Mouse (Mus musculus) thymus, postnatal 10 days (tissue): ENCODE measurements at regions not wholly inside any gene's neighbourhood (a gene's known extent, or its start where the extent isn't known, plus 50 kb on each side); places are given as distances from the start of the nearest gene placed in this dataset.

Experiments
- DNase-seq, 2 experiments: peaks; one replicate each; pipeline ENCODE4 v3.0.0; 2021; ENCODE audit warnings: low spot score in 2 of 2

DNA sequence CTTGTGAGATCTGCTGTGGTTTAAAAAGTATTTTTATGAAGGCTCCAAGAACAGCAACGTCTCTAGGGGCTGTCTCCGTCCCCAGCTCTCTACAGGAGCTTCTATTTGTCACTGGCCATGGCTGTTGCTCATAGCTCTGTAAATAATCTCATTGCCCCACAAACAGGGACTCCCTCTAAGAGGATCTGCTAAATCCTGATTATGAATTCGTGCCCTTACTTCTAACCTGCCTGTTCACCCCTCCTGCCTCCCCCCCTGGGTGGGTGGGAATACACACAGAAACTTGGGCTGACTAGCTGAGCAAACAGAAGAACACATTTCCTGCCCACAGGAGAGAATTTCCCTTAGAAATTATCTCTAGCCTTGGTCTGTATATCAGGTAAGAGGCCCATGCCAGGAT lies 155.9 kb upstream of the Ncam1 start:
- no peak for DNase-seq

DNA sequence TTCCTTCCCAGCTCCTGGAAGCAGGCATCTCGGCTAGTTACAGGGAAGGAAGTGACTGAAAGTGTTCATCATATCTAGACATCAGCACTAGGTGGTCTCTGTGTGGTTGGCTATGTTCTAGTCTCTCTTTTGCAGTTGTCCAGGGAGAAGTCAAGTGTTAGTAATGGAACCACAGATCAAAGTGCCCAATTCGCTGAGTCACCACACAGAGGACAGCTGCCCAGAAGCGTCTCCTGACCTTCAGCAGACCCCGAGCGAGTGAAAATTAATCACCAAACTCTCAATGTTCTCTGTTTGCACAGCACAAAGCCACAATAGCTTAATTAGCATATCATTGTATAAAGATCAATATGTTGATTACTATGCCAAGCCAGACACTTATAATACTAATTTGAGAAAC lies 151.6 kb upstream of the Ncam1 start:
- no peak for DNase-seq

DNA sequence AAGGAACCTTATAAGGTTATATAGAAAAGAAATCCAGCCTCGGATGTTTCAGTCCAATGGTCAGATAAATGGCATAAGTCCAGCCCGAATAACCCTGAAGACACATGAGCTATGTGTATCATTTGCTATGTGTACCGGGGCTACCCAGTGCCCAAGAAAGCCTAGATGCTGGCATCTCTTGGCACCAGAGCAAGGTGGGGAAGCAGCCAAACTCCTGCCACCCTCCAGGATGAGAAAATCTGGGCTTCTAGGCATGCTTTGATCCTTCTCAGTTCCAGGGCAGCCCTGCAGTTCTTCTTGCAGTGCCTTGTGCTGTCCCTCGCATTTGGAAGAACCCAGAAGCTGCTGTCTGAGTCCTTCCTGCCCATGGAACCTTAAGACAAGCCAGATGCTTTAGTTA lies 149.8 kb upstream of the Ncam1 start:
- DNase-seq, result no peak

DNA sequence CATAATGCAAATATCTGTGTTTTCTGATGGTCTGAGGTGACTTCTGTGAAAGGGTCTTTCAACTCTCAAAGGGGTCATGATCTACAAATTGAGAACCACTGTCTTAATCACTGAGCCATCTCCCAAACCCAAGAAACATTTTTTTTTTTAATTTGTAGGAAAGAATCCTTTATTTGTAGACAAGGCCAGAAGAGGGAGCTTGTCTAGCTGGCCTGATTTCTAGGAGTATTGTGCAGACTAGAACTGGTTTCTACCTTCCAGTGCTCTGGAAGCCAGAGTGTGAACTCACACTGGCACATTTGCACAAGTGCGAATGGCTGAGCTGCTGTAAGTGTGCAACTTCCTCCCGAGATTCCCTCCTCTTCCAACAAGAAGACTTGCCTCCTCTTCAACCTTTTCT lies 148.1 kb upstream of the Ncam1 start:
- no peak for DNase-seq

DNA sequence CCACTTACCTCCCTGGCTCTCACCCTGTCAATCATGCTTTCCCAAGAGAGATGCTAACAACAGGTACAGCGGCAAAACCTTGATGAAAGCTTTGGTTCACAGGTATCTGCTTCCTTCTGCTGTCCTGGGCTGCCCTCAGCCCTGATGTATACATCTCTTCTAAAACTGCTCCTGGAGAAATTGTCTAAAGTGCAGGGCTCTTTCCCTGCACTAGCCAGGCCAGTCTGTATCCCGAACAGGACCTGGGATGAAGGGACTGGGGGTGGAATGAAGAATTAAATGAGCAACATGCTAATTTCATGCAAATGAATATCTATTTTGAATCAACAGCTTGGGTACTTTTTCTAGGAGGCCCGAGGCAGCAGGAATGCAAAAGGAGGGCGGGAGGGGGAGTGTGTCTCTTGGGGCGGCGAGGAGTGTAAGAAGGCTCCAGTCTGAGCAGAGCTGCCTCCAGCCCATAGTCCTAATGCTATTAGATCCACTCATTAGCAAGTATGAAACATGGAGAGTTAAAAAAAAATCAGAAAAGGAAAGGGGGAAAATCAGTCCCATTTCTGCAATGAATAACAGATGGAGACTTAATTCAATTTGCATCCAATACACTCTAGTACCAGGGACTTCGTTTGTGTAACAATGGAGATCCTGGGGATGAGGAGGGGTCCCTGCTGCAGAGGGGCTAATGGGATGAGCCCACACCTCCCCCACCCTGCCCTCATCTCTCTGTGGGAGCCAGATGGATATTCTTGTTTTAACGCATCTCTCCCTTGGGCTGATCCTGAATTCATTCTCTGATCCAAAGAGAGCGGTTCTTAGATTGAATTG lies 137.0 kb upstream of the Ncam1 start:
- DNase-seq, result no peak

DNA sequence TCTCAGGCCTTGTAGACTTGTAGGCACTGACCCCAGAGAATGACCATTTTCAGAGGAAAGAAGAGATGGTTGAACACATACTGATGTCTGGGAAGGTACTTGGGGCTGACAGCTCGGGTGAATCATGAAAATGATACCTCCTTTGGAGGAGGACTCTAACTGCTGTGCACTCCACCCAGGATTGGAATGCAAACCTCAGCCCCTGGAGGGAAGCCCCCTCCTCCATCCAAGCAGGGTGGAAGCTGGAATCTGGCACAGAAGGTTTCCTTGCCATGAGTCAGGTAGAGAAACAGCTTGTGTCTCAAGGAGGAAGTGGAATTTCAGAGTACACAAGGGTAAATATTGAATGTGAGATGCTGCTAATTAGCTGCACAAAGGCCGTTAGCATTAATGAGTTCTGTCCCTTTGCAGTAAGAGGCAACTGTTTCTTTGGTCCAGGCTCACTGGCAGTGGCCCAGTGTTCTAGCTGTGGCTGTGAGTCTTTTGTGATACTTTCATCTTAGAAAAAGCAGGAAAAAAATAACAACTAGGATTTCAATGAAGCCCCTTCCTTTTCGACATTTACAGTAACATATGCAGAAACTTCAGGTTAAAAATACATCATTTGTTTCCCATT lies 129.4 kb upstream of the Ncam1 start:
- DNase-seq, result no peak

DNA sequence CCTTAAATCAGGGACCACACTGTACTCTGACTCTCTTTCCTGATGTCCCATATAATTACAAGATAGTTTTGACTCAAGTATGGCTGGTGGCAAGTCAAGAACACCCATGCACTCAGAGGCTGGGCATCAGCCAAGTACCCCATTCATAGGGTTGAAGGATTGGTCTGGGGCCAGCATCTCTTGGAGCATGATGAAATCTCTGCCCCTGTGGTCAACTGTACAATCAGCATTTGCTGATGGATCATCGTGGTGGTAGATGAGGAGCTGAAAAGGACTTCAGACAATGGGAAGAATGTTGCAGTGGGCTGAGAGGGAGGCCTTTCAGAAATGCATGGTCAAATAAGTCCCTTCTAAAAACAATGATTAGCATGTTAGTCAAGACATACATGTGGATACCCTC lies 128.6 kb upstream of the Ncam1 start:
- no peak for DNase-seq

DNA sequence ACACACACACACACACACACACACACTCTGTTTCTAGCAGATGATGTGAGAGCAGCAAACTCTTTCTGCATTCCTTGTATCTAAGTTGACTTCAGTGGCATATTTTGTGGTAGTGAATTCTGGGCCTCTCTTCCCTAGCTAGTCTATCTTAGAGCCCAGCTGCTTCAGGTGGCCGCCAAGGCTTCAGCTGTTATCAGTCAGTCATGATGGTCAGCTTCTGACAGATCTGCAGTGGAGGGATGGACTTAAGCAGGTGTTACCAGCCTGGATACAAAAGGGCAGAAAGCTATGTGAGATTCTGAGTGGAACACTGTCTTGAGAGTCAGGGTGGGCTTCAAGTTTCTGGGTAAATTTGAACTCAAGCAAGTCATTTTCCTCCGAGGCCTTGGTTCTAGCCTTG lies 127.1 kb upstream of the Ncam1 start:
- DNase-seq, result no peak

DNA sequence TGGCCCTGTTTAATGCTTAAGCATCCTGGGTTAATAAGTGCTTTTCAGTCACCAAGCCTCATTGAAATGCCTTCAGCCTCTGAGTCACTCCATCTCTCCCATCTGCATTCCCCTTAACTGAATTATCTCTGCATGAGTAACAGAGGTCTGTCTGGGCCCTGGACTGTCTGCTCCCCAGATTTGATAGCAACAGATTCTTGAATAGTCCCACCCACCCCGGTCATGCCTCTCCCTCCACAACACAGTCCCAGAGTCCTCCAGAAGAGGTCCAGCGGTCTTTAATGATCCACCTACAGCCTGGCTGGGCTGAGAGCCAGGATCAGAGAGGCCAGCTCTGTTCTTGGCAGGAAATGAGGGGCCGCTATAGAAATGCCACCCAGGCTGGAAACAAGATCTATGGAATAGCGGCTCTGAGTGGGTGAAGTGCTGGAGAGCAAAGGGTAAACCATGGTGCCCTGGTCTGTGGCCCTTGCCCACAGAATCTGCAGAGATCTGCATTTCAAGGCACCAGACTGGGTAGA lies 125.3 kb upstream of the Ncam1 start:
- DNase-seq, result no peak

DNA sequence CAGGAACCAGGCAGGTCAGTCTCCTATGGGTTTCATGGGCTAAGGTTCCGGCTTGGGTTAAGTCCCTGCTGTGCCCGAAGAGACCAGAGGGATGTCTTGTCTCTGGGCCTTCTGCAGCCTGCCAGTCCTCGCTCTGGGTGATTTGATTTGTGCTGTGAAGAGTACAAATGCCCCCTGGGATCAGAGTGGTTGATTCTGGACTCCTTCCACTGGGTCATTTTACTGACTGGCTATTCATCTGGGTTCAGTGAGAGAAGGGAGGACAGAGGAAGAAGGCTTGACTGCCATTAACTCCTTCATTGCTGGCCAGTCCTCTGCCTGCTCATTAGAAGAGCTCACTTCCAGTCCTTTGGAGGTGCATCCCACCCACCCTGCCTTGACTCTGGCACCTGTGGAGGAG lies 124.0 kb upstream of the Ncam1 start:
- no peak for DNase-seq

DNA sequence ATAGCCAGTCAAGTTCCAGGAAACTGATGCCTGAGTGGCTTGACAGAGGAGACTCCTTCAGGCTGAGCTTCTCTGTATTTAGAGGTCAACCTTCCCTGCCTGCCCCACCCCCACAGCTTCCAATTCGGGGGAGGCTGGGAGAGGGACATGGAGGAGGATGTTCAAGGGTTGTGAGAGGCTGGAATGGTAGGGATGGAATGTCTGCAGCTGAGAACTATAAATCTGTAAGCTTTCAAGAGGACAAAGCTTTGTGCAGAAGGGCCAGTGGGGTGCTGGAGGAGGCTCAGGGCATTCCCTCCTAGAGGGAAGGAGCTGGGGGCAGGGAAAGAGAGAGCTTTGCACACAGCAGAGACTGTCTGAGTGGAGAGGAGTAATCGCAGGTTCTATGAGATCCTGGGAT lies 123.4 kb upstream of the Ncam1 start:
- no peak for DNase-seq

DNA sequence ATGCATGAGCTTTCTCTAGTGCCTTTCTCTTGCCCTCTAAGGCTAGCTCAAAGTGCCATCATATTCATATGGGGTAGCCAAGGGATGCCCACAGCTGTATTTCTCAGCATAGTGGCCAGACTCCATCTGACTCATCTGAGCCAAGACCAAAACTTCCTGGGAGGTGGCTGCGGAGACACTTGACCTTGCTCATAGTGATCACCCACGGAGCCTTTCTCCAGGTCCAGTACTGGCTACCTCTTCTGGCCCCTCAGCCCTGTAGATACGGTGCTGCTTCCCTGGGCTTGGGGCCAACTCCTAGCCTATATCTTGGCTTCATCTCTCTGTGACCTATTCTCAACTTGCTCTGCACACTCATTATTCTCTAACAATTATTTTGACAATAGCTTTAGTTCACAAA lies 122.6 kb upstream of the Ncam1 start:
- no peak for DNase-seq

DNA sequence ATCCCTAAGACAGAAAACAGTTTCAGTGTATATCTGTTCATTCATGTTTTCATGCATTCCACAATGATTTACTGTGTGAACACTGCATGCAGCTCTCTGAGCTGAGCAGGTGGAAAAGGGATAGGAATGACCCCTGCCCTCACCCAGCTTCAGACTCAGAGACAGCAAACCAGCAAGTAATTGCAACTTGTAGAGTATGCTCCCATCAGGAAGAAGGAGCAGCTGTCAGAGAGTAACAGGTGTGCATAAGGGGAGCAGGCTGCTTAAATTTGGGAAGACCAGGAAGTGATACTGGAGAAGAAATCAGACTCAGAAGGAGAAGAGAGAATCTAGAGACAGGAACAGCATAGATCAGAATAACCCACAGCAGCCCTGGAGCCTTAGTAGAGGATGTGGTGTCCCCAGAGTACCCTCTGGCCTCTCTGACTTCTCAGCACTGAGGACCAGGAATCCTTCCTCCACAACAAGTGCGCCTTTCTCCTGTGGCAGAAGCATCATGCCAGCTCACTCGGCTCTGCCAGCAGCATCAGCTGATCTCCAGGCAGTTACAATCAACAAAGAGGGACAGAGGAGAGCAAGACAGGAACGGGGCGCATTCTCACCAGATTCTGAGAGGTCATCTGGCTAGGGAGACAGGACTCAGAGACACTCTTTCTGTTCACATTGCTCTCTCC lies 116.5 kb upstream of the Ncam1 start:
- no peak for DNase-seq

DNA sequence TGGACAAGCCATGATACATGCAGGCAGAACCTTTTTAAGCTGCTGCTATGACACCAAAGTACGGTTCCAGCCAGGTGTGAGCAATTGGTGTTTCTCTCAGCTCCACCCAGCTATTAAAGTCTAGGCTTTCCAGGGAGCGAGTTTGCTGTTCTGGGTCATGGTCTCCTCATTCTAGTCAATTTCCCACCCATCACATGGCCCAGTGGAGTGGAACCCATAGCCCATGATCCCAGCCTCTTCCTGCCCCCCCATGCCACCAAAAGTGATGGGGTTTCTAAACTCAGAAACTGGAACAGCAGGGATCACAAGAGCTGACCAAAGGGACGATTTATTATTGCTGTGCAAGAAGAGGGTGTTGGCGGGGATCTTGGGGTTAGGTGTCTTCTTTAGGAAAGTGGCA lies 115.0 kb upstream of the Ncam1 start:
- DNase-seq, result no peak

DNA sequence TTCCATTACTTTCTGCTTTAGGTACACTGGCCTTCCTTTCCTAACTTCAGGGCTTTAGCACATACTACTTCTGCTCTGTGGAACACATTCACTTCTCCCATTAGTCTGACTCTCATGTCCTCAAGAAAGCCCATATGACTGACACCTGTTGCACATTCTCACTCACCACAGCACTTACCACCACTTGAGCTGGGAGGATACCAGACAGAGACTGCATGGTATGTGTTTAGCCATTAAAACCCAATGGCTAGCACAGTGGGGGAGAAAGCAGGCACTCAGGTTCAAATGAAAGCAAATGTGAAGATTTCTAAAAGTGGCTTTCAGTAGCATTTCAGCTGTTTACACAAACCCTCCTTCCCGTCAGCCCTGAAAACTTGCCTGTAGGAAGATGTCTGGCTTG lies 113.6 kb upstream of the Ncam1 start:
- no peak for DNase-seq

DNA sequence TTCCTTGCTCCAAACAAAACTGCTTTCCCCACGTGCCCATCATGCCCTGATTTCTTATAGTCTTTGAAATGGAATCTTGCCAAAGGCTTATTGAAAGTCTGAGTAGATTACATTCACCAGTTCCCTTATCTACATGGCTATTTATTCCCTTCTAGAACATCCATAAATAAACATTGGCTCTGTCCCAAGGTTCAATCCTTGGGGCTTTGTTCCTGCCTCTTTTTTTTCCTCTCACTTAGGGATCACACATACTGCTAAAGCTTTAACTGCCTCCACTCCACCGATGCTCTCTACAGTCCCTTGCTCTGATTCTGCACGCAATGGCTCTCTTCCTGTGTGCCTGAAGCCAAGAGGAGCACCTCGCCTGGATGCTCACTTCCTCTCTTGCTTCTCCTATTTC lies 107.6 kb upstream of the Ncam1 start:
- DNase-seq, result no peak

DNA sequence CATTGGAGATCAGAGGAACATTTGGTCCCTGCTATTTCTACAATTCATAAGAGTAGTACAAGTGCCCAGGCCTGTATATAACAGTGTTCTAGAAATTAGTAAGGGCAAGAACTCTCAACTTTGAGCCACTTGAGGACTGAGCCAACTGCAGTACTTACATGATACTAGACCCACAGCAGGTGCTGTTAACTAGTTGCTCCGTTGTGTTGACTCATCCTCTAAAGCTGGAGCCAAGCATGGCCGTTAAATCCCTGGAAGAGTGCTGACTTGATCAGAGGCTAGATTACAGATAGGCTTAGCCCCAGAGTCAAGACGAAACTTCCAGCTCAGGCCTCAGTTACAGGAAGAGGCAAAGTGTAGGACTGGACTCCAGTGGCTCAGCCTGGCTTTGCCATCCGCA lies 107.0 kb upstream of the Ncam1 start:
- no peak for DNase-seq

DNA sequence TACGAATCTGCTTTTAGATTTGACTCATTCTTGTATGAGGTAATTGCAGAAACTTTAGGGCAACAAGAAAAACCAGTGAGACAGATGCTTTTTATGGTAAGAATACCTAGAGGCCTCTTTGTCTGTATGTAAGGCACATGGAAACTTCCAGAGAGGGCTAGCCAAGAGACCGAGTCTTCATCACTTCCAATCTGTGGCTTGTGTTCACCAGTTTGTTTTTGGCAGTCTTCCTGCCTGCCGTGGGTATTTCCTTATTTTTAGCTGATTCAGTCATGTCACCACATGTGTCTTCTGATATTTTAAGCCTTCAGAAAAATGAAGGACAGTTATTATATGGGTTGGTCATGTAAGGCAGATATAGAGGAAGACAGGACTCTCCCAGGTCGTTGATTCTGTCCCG lies 100.2 kb upstream of the Ncam1 start:
- no peak for DNase-seq

DNA sequence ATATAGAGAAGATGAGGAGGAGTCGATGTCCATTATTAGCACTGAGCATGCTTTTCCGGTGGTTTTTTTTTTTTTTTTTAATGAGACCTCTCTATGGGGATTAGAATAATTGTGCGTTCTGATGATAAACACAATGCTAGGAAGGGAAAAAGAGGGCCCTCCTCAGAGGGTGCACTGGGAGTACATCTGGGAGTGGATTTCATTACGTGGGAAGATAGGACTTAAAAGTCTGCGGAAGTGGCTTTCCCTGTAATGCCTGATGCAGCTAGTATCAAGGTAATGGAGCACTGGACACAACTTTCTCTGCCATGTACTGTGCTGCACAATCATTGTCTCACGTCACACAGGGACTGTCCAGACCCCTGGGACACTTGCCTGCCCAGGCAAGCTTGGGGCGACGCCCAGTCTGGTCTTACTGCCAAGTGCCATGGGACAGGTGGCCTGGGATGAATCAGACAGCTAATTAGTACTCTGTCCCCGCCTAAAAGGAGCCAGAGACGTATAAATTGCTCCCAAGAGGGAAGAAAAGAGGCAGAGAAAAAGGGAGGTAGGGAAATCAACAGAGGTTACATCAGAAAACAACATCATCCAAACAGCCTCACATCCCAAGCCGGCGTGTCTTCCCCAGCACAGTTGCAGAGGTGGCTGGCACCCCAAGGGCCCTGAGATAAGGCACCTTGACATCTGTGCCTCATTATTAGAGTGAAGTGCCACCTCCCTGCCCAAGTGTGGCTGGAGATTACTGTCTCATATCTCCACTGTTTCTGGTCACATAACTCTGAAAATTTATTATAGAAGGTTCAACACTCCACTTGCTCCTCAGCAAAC lies 86.0 kb upstream of the Ncam1 start:
- no peak for DNase-seq

DNA sequence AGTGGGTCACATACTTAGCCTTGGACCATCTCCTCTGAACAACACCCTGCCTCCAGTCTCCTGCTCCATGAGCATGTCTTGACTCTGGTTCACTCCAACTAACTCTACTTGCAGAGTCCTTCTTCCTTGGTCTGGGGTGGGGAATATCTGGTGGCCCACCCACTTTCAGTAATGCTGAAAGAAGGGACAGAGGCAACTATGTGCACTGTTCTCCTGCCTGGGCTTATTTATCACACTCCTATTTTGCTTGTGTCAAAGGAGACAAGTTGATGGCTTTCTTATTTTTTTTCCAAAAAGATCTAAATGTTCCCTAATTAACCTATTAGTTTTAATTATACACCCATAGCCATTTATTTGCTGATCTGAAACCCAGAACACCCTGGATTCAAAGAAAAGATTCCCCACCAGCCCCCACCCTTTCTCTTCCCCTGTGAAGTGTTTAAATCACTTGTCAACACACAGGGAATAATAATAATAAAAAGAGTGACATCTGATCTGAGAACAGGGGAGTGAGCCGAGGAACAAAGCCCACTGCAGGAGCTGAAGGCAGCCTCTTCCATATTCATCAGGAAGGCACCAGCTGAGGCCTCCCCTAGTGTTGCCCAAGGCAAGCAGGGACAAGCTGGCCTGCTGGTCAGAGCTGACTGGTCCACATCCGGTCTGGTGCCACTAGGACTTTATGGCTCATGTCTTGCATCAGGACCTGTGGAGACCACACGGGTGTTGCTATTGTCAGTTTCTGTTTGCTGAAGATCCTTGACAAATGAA lies 80.8 kb upstream of the Ncam1 start:
- DNase-seq, result no peak

DNA sequence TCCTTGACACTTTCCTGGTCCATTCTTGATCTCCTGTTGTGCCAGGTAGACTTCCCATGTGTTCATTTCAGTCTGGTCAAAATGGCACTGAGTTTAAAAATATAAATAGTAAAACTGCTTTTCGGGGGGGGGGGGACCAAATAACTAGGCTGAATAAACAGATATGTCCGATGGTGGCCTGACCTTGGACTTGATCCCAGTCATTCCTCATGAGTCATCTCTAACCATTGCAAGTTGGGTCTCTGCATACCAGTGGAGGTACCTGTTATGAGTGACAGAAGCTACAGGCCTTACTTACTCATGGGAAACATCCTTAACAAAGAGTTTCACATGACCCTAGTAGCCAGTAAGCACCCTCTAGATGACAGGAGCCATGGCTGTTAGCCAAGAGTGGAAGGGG lies 76.2 kb upstream of the Ncam1 start:
- no peak for DNase-seq
